Mouse (Mus musculus) ES-E14 (cell line): ENCODE measurements at regions not wholly inside any gene's neighbourhood (a gene's known extent, or its start where the extent isn't known, plus 50 kb on each side); places are given as distances from the start of the nearest gene placed in this dataset.

Experiments
- CHD2 ChIP-seq: IDR thresholded peaks from 2 replicates; pipeline ENCODE4 v1.6.1; 2014; ENCODE audit warnings: mild to moderate bottlenecking, low read depth, low read length, inconsistent platforms
- HCFC1 ChIP-seq: IDR thresholded peaks from 2 replicates; pipeline ENCODE4 v1.6.1; 2012; ENCODE audit warnings: low read length, inconsistent platforms, borderline replicate concordance; ENCODE audit not compliant: insufficient read depth
- MAFK ChIP-seq: IDR thresholded peaks from 2 replicates; pipeline ENCODE4 v1.6.1; 2014; ENCODE audit warnings: mild to moderate bottlenecking, low read depth, low read length, inconsistent platforms; ENCODE audit not compliant: insufficient read depth
- ZNF384 ChIP-seq: IDR thresholded peaks from 2 replicates; pipeline ENCODE4 v1.6.1; 2012; ENCODE audit warnings: low read depth, low read length, inconsistent platforms

- no peak for TF ChIP-seq HCFC1
- no peak for TF ChIP-seq CHD2
- no peak for TF ChIP-seq MAFK
- TF ChIP-seq ZNF384 = no peak
Measured at GRCm38 (mm10) chr1:92275388-92275787, 79.9 kb upstream of the Hdac4 start.
